Mouse (Mus musculus) adrenal gland, postnatal 25 days (tissue): ENCODE results near the gene Tmem192. TPM values are rescaled to one million over a fixed set of nuclear protein-coding genes. Genes with fewer than 3 reads are reported as not detected.
"Not testable (repeated sequence)": the region's sequence is repeated elsewhere in the genome, so short reads cannot be mapped to it uniquely, and the experiment has no call there.

ENCODE experiments used
- DNase-seq: peaks from one replicate; pipeline ENCODE4 v3.0.0; 2021; ENCODE audit warnings: mixed read lengths
- total RNA-seq: library from RNA; stranded (reverse); gene quantifications from 2 replicates; pipeline ENCODE4 v1.2.3, GENCODE M21; 2021

Gene Tmem192
- total RNA-seq, 1 experiment from 2014 or later = 82.5 TPM

- DNase-seq = no peak
Measured at GRCm38 (mm10) chr8:64983150-64983897, 36.3 kb downstream of the Tmem192 start.

DNA sequence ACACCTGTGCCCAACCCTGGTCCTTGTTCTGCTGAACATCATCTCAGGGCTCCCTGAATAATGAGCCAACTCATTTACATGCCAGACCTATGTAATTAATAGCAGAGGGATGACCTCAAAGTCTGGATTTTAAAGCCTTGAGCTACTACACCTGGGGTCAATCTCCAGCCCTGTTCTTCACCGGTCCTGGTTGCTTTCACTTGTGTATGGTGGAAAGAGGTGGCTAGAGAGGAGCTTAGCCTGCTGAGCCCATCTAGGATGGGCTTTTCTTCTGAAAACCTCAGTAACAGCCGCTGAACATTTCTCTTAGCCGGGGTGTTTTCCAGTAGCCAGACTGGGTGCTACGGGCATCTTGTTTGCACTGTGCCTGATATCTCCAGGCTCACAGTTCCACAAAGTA lies 40.7 kb downstream of the Tmem192 start, which contains the start of gene Trim75:
Gene Trim75 (minus strand): TSS at position 101 of the 400 bp plus-strand sequence.
- no peak for DNase-seq

- DNase-seq = no peak
Measured at GRCm38 (mm10) chr8:64998806-64999365, 51.9 kb downstream of the Tmem192 start.

DNA sequence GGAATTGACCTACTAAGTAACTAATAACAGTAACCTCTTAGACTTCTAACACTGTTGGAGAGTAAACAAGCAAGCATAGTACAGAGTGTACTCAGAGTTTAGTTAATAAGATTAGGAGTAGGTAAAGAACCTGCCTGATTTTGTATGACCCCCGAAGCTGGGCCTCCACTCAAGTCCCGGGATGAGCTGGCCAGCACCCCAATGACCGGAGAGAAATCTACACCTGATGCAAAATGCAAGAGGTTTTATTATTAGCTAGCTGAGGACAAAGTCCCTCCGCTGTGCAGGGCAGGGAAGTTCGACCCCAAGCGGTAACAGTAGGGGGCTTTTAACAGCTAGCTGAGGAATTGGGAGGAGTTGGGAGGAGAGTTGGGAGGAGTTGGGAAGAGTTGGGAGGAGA lies 60.6 kb downstream of the Tmem192 start:
- DNase-seq = not testable (repeated sequence)

- DNase-seq = no peak
Measured at GRCm38 (mm10) chr8:65018423-65018822, 71.4 kb downstream of the Tmem192 start, which contains the start of the genes Trim61 and Trim60. Gene Trim61, minus strand, starts transcription at chr8:65018523. Gene Trim60, minus strand, starts transcription at chr8:65018584.

Other genes starting within 250 kb of the Tmem192 start
- gene Msmo1, start 213.4 kb upstream of the Tmem192 start, total RNA-seq = 398 and 532 TPM in 2 replicates
- gene Klhl2, start 97.2 kb upstream of the Tmem192 start, total RNA-seq = 88.0 and 88.5 TPM in 2 replicates
- gene Trim75, start 40.6 kb downstream of the Tmem192 start, total RNA-seq = not detected in 2 replicates
- gene Trim61, start 71.3 kb downstream of the Tmem192 start, total RNA-seq = not detected in 2 replicates
- gene Trim60, start 71.4 kb downstream of the Tmem192 start, total RNA-seq = not detected in 2 replicates
- not detected in 2 replicates for gene Apela, start 90.2 kb downstream of the Tmem192 start, total RNA-seq
- not detected in 2 replicates for gene Gm10663, start 127.8 kb downstream of the Tmem192 start, total RNA-seq
- not detected in 2 replicates for gene BC030870, start 182.4 kb downstream of the Tmem192 start, total RNA-seq